Mouse (Mus musculus): ENCODE results near the gene Bcl11b. TPM values are rescaled to one million over a fixed set of nuclear protein-coding genes. Genes with fewer than 3 reads are reported as not detected.

Gene Bcl11b
- total RNA-seq, 2 experiments from 2014 or later: 0.13 to 0.61 TPM

DNA sequence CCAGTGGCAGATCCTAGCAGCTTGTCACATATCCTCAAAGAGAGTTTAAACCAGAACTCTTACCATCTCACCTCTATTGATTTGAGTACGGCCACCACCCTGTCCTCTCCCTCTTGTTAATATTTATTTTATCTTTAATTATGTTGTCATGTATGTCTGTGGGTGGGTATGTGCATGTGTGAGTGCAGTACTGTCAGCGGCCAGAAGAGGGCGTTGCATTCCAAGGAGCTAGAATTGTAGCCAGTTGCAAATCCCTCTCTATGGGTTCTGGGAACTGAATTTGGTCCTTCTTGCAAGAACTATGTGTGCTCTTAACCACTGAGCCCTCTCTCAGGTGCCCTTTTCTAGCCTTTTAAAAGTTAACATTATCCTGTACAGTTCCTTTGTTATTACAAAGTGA lies 98.1 kb downstream of the Bcl11b start:
- no peak for DNase-seq (ENCODE audit: low spot score in 2 of 2)

DNA sequence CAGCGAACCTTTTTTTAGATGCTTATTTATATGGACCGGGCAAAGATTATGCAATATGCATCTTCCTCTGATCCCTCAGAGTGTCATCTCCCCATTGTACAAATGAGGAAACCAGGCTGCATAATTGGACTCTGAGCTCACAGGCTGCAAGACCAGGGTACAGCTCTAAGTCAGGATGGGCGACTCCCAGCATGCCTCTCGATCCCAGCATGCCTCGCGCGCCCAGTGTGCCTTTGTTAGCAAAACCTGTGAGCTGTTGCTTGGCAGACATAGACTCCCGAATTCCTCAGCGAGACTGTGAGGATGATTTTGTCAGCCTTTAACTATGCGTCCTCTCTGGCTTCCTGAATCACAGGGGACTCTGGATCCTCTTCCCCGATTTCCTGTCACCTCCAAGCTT lies 98.9 kb downstream of the Bcl11b start:
- DNase-seq (ENCODE audit: low spot score in 2 of 2): no peak

- DNase-seq (ENCODE audit: low spot score in 2 of 2): no peak
These were observed 99.5 kb downstream of the Bcl11b start for GRCm38 (mm10) chr12:107903949-107904348.

DNA sequence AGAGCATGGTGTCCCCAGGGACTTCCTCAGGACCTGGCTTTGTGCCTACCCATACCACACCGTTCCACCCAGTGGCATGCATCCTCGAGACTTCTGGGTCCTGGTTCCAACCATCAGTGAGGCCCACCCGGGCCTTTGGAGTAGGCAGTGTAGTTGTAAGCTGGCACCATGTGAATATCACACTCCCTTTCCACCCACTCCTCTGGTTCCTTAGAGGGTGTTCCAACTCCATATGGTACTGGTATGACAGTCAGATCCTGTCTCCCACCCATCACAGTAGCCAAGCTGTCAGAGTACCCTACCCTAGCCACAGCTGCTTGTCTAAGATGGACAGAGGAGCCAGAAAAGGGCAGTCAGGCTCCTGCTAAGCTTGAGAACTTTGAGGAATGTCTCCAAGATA lies 112.0 kb downstream of the Bcl11b start:
- DNase-seq (ENCODE audit: low spot score in 2 of 2): no peak

DNA sequence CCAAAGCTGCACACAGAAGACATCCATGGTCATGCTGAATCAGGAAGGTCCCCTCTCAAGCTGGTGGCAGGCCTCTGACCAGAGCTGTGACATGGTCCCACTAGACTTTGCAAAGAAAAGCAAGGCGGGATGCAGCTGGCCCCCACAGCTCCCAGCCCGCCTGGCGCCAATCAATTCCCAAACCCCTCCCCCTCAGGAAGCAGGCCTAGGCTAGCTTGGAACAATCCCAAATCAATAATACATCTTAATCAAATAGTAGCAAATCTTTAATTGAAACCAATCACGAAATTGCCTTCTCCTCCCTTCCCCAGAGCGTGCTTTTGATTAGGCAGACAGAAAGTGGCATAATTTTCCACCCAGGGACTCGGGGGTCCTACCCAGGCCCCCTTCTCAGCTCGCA lies 113.1 kb downstream of the Bcl11b start:
- DNase-seq (ENCODE audit: low spot score in 2 of 2): peak in 1 of 2 experiments; percentile 8

- peak in 1 of 2 experiments; percentile 9 for DNase-seq (ENCODE audit: low spot score in 2 of 2)
These were observed 113.6 kb downstream of the Bcl11b start for GRCm38 (mm10) chr12:107889841-107890240.

GRCm38 (mm10) chr12:107888646-107889045 lies 114.8 kb downstream of the Bcl11b start:
- no peak for DNase-seq (ENCODE audit: low spot score in 2 of 2)

DNA sequence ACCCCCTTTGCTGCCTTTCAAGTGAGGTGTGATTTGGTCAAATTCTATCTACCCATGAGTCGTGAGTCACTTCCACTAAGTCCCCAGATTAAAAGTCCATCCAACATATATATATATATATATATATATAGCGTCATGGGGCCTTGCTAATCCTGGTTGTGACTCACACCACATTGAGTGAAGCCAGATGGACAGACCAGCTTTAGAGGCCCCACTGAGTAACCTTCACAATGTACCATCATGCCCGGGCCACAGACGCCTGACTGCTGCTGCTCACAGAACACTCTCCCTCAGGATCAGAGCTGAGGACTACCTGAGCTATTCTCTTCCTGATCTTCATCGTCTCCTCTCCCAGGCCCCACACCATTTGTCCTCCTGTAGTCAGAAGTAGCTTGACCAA lies 115.4 kb downstream of the Bcl11b start:
- peak in 1 of 2 experiments; percentile 12 for DNase-seq (ENCODE audit: low spot score in 2 of 2)

GRCm38 (mm10) chr12:107887621-107888020 lies 115.8 kb downstream of the Bcl11b start:
- DNase-seq (ENCODE audit: low spot score in 2 of 2): peak in 1 of 2 experiments; percentile 2

DNA sequence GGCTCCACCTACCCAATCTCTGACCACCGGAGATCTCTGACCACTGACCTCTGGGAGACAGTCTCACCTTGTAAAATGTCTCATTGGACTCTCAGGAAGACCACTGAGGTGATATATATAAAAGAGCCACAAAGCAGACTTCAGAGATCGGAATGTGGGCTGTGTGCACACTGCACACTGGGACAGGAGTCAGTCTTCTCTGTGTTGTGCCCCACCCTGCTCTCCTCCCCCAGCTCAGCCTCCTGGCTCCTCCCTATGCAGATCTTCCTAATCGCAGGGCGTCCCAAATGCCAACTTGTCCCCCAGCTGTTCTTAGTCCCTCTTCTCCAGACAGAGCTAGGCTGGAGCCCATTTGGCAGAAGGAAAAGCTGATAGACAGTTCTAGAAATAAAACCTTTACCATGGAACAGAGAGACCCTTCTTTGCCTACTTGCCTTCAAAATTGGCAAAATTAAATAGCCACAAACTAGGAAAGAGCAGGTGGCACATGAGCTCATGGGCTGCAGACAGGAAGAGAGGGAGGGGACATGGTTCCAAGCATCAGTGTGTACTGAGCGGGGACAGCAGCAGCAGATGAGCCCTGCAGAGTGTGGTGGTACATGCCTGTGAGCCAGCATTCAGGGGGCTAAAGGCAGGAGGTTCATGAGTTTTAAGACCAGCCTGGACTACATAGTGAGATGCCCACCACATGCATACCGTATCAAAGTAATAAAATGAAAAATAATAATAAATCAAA lies 118.9 kb downstream of the Bcl11b start:
- DNase-seq (ENCODE audit: low spot score in 2 of 2): no peak

DNA sequence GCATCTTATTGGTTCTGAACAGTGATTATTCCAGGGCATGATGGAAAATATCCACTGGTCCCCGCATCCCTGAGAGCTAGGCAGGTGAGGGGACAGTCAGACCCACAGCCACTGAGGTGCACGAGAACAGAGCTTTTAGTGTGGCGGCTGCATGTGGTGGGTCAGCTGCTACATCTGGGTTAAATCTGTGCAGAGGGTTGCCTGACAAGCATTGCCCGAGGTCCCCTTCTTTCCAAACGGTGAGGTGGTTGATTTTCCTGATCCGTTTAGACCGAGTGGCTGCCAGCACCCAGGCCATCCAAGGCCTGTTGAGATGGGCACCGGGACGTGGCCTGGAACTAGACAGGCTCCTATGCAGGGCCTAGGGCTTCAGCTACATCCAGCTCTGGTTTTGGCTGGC lies 121.7 kb downstream of the Bcl11b start:
- no peak for DNase-seq (ENCODE audit: low spot score in 2 of 2)

DNA sequence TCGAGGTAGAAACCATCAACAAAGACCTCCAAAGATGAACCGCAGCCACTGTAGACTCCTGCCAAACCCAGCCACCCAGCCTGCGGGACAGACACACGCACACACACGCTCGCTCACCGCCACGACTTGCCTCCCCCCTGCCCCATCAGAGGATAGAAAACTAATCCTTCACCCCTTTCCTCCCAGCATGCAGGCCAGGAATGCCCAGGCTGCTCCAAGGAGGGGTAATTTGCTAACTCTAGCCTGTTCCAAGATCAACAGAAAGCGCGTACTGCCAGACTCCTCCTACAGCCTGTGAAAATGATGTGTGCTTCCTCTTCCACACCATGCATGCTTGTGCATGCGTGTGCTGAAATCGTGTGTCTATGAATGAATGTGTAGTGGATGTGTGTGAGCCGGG lies 122.7 kb downstream of the Bcl11b start:
- DNase-seq (ENCODE audit: low spot score in 2 of 2): no peak

DNA sequence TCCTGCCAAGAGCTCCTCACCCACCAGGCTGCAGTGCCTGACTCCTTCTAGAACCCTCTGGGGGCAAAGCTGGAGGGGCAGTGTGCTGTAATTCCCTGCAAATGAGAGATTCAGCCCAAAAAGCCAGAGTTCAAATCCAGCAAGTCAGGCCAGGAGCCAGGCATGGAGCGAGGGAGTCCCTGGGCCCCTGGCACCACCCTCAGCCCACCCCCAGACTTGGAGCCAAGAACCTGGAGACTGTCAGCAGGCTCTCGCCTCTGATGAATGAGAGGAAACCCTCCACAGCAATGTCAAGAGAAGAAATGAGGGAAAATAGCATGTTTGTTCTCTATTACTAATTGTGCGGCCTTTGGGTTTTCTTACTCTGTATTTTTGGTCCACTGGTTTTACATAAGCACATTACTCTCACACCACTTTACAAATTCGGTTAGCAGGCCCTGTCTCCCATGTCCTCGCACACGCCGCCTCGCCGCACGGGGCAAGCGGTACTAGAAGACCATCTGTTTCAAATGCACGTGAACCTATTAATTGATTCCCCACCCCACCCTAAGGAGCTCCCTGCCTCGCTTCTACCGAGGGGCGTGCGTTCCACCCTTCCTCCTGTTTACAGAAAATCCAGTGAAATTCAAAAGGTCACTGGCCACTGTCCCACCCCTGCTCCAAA lies 124.2 kb downstream of the Bcl11b start:
- DNase-seq (ENCODE audit: low spot score in 2 of 2): peak in 1 of 2 experiments; percentile 8

- DNase-seq (ENCODE audit: low spot score in 2 of 2): peak in 1 of 2 experiments; percentile 1
These were observed 127.2 kb downstream of the Bcl11b start for GRCm38 (mm10) chr12:107876237-107876636.

GRCm38 (mm10) chr12:107874467-107875142 lies 128.8 kb downstream of the Bcl11b start:
- peak in 1 of 2 experiments; percentile 8 for DNase-seq (ENCODE audit: low spot score in 2 of 2)

- DNase-seq (ENCODE audit: low spot score in 2 of 2): peak in 1 of 2 experiments; percentile 14
These were observed 133.8 kb downstream of the Bcl11b start for GRCm38 (mm10) chr12:107869526-107870050.

GRCm38 (mm10) chr12:107868291-107868690 lies 135.1 kb downstream of the Bcl11b start:
- DNase-seq (ENCODE audit: low spot score in 2 of 2): no peak
